Mouse (Mus musculus) Patski (cell line): ENCODE results near the gene Hbb-bh1. TPM values are rescaled to one million over a fixed set of nuclear protein-coding genes. Genes with fewer than 3 reads are reported as not detected.
"Not testable (repeated sequence)": the region's sequence is repeated elsewhere in the genome, so short reads cannot be mapped to it uniquely, and the experiment has no call there.

Source experiments
- ATAC-seq: fragments of 100-300 bp; one replicate; pipeline ENCODE4 v1.8.0; 2021
- CTCF ChIA-PET: fragments of 350-600 bp; sonication (Branson Sonifier 250); formaldehyde crosslinking; loops from one replicate; lab custom pipeline; 2022; ENCODE audit warnings: inconsistent platforms; lab: Charles Lee
- POLR2A ChIA-PET: fragments of 350-600 bp; sonication (Branson Sonifier 250); formaldehyde crosslinking; loops from one replicate; lab custom pipeline; 2022; ENCODE audit warnings: antibody characterized with exemption, inconsistent platforms; lab: Charles Lee
- DNase-seq: peaks from one replicate; pipeline ENCODE4 v3.0.0-alpha.2; 2011; ENCODE audit warnings: low read depth, low spot score
- H3K27me3 ChIP-seq: fragments of 371-371 bp; one replicate; pipeline ENCODE4 v1.5.1; 2021
- CTCF ChIP-seq: fragments of 100-300 bp; IDR thresholded peaks from one replicate; pipeline ENCODE4 v1.5.1; 2021
- in situ Hi-C: fragments of 300-500 bp; cut with MboI; formaldehyde crosslinking; loops from 3 replicates; pipeline ENCODE4 v1.11.1; 2018; ENCODE audit warnings: low pct_unique_long_range_greater_than_20kb, mixed read lengths
- polyA plus RNA-seq: library from polyadenylated mRNA; unstranded; gene quantifications from one replicate; pipeline ENCODE4 v1.2.3, GENCODE M21; 2021

Hbb-bh1 gene
- polyA plus RNA-seq, 1 experiment from 2014 or later = not detected

DNA sequence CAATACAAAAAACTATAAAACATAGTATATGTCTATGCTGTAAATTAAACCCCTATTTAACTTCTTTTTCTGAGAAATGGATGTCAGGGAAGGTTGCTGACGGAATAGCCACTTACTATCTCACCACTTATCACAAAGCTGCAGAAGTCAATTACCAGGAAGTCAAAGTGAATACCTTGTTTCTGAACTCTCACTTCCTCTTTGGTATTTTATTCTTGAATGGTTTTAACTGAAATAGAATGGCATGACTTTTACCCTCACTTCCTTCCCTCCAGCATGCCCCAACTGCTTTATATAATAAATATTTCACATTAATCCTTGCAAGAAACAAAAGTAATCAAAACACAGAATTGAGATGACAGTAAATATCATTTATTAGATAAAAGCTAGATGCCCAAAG is 30.8 kb downstream of the Hbb-bh1 start:
- in situ Hi-C loops = no loop called here
- ATAC-seq = no peak
- ChIA-PET POLR2A (no interaction called here), CTCF (no interaction called here)
- H3K27me3 ChIP-seq = no peaks in the 10 kb centered on the region
- DNase-seq = no peak
- no peak for TF ChIP-seq CTCF

DNA sequence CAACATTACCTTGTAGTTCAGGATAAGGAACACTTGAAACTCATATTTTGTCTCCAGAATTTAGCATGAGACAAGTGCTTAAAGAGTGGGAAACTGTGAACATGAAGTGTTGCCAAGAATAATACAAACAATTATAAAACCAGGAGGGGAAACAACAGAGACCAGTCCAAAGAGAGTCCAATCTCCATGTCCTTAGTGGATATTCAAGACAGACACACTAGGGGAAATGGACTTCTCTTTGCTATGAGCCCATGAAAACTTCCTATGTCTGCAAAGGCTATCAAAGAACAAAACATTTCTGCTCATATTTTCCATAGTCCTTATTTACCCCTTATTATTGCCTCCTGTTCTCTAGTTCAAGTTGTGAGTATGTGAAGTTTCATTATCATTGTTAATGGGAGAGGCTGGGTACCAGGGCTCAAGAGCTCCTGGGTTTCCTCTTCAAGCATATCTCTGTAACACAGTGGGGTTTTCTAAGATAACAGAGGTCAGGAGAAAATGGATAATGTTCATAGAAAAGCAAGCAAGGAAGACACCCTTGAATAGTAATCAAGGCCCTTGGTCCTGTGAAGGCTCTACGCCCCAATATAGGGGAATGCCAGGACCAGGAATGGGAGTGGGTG is 31.6 kb downstream of the Hbb-bh1 start:
- CTCF ChIA-PET = no interaction called here
- ATAC-seq = no peak
- POLR2A ChIA-PET = no interaction called here
- no peaks in the 10 kb centered on the region for H3K27me3 ChIP-seq
- TF ChIP-seq CTCF = no peak
- in situ Hi-C loops = no loop called here
- DNase-seq = no peak

GRCm38 (mm10) chr7:103810746-103811145 is 32.2 kb downstream of the Hbb-bh1 start:
- ChIA-PET CTCF (no interaction called here), POLR2A (no interaction called here)
- DNase-seq (no peak), ATAC-seq (no peak)
- TF ChIP-seq CTCF = no peak
- in situ Hi-C loops = no loop called here
- H3K27me3 ChIP-seq = no peaks in the 10 kb centered on the region

DNA sequence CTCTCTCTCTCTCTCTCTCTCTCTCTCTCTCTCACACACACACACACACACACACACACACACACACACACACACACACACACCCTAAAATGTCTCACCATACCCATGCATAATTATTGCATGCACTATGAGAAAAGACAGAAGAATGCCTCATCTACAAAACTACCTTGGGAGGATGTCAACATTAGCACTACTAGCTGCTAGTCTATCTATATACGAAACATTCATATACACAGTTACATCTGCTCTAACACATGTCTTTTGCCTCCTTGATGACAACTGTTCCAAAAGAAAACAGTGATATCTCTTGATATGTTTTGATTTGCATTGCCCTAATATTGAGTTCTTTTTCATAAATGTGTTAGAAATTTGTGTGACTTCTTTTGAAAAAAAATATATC is 32.7 kb downstream of the Hbb-bh1 start:
- no peaks in the 10 kb centered on the region for H3K27me3 ChIP-seq
- no peak for ATAC-seq
- no peak for DNase-seq
- ChIA-PET POLR2A (no interaction called here), CTCF (no interaction called here)
- no peak for TF ChIP-seq CTCF
- in situ Hi-C loops = no loop called here

DNA sequence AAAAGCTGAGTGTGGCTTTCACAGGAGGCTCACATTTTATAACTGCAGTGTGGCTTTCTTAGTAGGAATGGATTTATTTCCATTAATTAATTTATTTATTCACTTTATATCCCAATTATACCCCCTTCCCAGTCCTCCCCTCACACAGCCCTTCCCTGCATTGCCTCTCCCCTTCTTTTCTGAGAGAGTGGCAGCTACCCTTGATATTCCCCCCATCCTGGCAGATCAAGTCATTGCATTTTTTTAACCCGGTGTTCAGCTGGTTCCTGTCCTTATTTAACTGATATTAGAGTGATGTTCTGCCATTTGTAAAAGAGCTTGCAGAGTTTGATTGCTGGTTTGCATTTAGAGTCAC is 33.2 kb downstream of the Hbb-bh1 start:
- in situ Hi-C loops = no loop called here
- TF ChIP-seq CTCF = no peak
- ChIA-PET POLR2A (no interaction called here), CTCF (no interaction called here)
- no peak for ATAC-seq
- no peak for DNase-seq
- no peaks in the 10 kb centered on the region for H3K27me3 ChIP-seq

DNA sequence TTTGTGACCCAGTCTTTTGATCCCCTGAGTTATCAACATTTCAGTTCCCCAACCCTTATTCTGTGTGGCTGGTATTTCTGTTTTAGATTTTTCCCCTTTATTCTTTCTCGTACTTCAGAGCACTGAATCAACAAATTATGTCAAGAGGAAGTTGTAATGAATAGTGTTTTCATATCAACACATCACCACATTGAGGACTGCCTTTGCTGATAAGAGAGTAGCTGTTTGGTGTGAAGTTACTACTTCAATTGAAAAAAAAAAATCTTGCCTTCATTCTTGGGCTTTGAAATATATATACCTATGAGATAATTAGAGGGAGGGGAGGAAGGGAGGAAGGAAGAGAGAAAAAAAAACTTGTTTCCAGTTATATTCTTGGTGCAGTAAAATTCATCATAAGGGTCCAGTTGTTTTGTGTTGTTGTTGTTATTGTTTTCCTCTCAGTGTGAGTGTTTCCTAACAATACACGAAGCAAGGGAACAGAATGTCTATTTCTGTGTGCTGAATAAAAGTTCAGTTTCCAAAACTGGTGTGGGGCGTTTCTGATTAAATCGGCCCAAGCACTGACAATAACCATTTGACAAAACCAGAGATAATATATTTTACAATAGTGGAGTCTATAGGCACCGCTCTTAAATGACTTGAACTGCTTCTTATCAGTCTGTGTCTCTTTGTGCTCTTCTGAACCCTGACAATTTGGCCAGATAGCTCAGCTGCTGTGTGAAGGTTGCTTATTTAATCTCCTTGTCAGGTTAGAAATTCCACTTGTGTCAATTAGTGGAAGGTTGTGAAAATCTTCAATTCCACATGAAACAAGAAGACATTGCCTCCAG is 33.8 kb downstream of the Hbb-bh1 start:
- CTCF ChIA-PET = no interaction called here
- ATAC-seq (no peak), DNase-seq (no peak)
- POLR2A ChIA-PET = no interaction called here
- TF ChIP-seq CTCF = no peak
- in situ Hi-C loops = no loop called here
- H3K27me3 ChIP-seq = no peaks in the 10 kb centered on the region

DNA sequence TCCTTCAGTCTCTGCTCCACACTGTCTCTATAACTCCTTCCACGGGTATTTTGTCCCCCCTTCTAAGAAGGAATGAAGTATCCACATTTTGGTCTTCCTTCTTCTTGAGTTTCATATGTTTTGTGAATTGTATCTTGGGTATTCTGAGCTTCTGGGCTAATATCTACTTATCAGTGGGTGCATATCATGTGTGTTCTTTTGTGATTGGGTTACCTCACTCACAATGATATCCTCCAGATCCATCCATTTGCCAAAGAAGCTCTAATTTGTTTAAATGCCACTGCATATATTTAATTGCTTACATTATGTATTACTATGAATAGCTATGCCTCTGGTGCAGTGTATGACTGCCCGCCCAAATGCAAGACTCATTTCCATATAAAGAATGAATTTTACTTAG is 34.8 kb downstream of the Hbb-bh1 start:
- H3K27me3 ChIP-seq, CTCF ChIA-PET, in situ Hi-C loops, POLR2A ChIA-PET, ATAC-seq, DNase-seq: not testable (repeated sequence)

DNA sequence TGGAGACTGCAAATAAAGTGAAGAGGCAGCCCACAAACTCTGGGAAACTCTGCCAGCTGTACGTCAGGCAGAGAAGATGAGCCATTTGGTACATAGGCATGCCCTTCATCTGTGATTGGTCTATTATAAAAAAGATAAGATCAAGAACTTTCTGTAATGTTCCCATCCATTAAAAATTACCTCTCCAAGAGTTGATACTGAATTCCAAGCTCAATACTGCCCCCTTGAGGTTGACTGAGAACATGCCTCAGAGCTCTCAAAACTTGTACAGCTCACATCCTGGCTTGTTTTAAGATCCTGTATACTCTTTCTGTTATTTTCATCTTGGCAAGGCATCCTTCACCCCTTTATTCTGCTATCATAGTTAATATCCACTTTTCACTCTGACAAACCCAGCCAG is 36.1 kb downstream of the Hbb-bh1 start:
- H3K27me3 ChIP-seq = no peaks in the 10 kb centered on the region
- no peak for ATAC-seq
- DNase-seq = no peak
- ChIA-PET CTCF (no interaction called here), POLR2A (no interaction called here)
- TF ChIP-seq CTCF = peak; percentile 39
- in situ Hi-C loops = no loop called here

- in situ Hi-C loops = no loop called here
- DNase-seq = no peak
- TF ChIP-seq CTCF = no peak
- no peaks in the 10 kb centered on the region for H3K27me3 ChIP-seq
- CTCF ChIA-PET = no interaction called here
- ATAC-seq = no peak
- POLR2A ChIA-PET = no interaction called here
Observed at GRCm38 (mm10) chr7:103792669-103793388, 50.1 kb downstream of the Hbb-bh1 start.

- POLR2A ChIA-PET = no interaction called here
- ATAC-seq = no peak
- CTCF ChIA-PET = no interaction called here
- DNase-seq = no peak
- in situ Hi-C loops = no loop called here
- TF ChIP-seq CTCF = no peak
- no peaks in the 10 kb centered on the region for H3K27me3 ChIP-seq
Observed at GRCm38 (mm10) chr7:103791721-103792120, 51.2 kb downstream of the Hbb-bh1 start, which contains the start of gene Olfr67. TSS of gene Olfr67 (minus strand) at chr7:103791821.

Other genes with a start within 250 kb of the Hbb-bh1 start
- not detected for gene Olfr619, start 242.6 kb downstream of the Hbb-bh1 start, polyA plus RNA-seq
- not detected for gene Olfr620, start 230.6 kb downstream of the Hbb-bh1 start, polyA plus RNA-seq
- not detected for gene Olfr622, start 200.5 kb downstream of the Hbb-bh1 start, polyA plus RNA-seq
- not detected for gene Olfr623, start 179.5 kb downstream of the Hbb-bh1 start, polyA plus RNA-seq
- gene Olfr624, start 172.0 kb downstream of the Hbb-bh1 start, polyA plus RNA-seq = 0.15 TPM
- not detected for gene Olfr625-ps1, start 160.4 kb downstream of the Hbb-bh1 start, polyA plus RNA-seq
- gene Olfr243, start 128.5 kb downstream of the Hbb-bh1 start, polyA plus RNA-seq = not detected
- not detected for gene Olfr628, start 112.8 kb downstream of the Hbb-bh1 start, polyA plus RNA-seq
- not detected for gene Olfr629, start 98.2 kb downstream of the Hbb-bh1 start, polyA plus RNA-seq
- not detected for gene Olfr630, start 85.8 kb downstream of the Hbb-bh1 start, polyA plus RNA-seq
- not detected for gene Olfr69, start 71.6 kb downstream of the Hbb-bh1 start, polyA plus RNA-seq
- gene Olfr68, start 63.5 kb downstream of the Hbb-bh1 start, polyA plus RNA-seq = not detected
- gene Olfr67, start 51.3 kb downstream of the Hbb-bh1 start, polyA plus RNA-seq = not detected
- gene Hbb-bt, start 29.2 kb downstream of the Hbb-bh1 start, polyA plus RNA-seq = not detected
- gene Hbb-bs, start 15.1 kb downstream of the Hbb-bh1 start, polyA plus RNA-seq = not detected
- gene Hbb-bh2, start 2.6 kb downstream of the Hbb-bh1 start, polyA plus RNA-seq = not detected
- not detected for gene Hbb-y, start 10.1 kb upstream of the Hbb-bh1 start, polyA plus RNA-seq
- not detected for gene Olfr66, start 43.1 kb upstream of the Hbb-bh1 start, polyA plus RNA-seq
- not detected for gene Olfr64, start 51.3 kb upstream of the Hbb-bh1 start, polyA plus RNA-seq
- gene Olfr65, start 60.3 kb upstream of the Hbb-bh1 start, polyA plus RNA-seq = not detected
- gene Olfr631, start 85.7 kb upstream of the Hbb-bh1 start, polyA plus RNA-seq = not detected
- gene Olfr632, start 91.2 kb upstream of the Hbb-bh1 start, polyA plus RNA-seq = not detected
- not detected for gene Olfr633, start 101.3 kb upstream of the Hbb-bh1 start, polyA plus RNA-seq
- gene Olfr635, start 128.0 kb upstream of the Hbb-bh1 start, polyA plus RNA-seq = not detected
- not detected for gene Olfr638, start 155.6 kb upstream of the Hbb-bh1 start, polyA plus RNA-seq
- gene Olfr639, start 174.1 kb upstream of the Hbb-bh1 start, polyA plus RNA-seq = 0.03 TPM
- not detected for gene Olfr640, start 182.4 kb upstream of the Hbb-bh1 start, polyA plus RNA-seq
- not detected for gene Olfr641, start 192.3 kb upstream of the Hbb-bh1 start, polyA plus RNA-seq
- gene Olfr642, start 209.5 kb upstream of the Hbb-bh1 start, polyA plus RNA-seq = not detected
- not detected for gene 4930516K23Rik, start 218.3 kb upstream of the Hbb-bh1 start, polyA plus RNA-seq
- gene Olfr644, start 228.7 kb upstream of the Hbb-bh1 start, polyA plus RNA-seq = not detected
- gene Olfr645, start 242.3 kb upstream of the Hbb-bh1 start, polyA plus RNA-seq = not detected